Mouse (Mus musculus) kidney, adult 2 months (tissue): Measurements from ENCODE around the gene Rcvrn.

ENCODE experiments used
- CTCF ChIP-seq: fragments of 200-500 bp; conservative IDR thresholded peaks from 2 replicates; pipeline ENCODE4 v1.5.1; 2011; ENCODE audit warnings: low read depth, mild to moderate bottlenecking, control low read depth, low read length, moderate library complexity, mixed read lengths; ENCODE audit not compliant: insufficient read depth, insufficient read length
- POLR2A ChIP-seq: fragments of 200-500 bp; IDR thresholded peaks from one replicate; pipeline ENCODE4 v1.6.1; 2011; ENCODE audit warnings: low read depth, low read length, control low read depth

DNA sequence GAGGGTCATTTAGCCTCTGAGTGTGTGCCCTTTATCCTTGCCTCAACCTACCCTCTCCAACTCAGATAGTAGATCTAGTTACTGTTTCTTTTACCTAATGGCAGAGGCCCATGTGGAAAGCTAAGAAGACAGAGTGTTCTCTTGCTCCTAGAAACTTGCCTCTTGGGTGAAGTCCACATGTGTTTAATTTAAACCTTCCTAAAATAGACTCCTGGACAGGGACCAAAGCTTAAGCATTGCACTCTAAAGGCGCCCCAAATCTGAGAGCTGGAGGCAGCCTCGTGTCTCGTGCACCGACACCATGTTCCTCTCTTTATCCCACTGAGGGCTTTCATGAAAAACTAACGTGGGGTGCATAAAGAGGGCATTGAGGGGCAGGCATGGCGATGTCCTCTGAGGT, 32.0 kb downstream of the Rcvrn start:
- TF ChIP-seq CTCF (no peak), POLR2A (no peak)
